ENCODE assay signal across 1 mouse cellular context in the genomic region with DNA sequence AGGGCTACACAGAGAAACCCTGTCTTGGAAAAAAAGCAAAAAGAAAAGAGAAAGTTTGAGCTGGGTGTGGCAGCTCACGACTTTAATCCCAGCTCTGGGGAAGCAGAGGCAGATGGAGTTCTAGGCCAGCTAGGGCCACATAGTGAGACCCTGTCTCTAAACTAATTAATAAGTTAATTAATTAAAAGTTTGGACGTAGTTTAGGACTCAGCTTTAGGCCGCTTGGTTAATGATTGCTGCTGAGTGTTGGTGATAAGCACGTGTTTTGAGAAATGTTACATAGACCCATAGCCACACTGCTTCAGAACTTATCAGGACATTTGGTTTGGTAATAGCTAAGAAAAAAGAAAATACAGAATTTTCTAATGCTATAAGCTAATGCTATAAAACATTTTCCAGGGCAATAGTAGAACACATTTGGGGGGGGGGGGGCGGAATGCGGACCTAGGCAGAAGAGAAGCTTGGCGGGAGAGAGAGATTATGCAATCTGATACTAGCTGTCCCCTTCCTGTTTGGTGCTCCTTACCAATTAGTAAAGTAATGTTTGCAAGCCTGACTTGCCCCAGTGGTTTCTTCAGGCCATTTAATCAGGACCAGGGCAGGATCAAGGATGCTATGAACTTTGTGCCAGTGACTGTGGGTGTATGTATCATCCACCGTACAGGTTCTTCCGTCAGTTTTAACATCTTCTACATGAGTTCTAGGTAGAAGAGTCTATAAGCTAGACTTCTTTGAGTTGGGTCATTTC.
TF ChIP-seq lines count a peak whose summit lies in the region.

No protein-coding gene starts in this region.

TF ChIP-seq in MEL, 35 proteins besides CTCF, POLR2A, EP300 and RAD21:
- no peak for TF ChIP-seq ZC3H11A (IDR thresholded peaks at IDR 0.05; ENCODE audit: low read depth, low read length)
- 0 out of 2 replicates have a peak, but pooled peaks have one; percentile 31 for TF ChIP-seq MXI1 (IDR thresholded peaks at IDR 0.05; ENCODE audit: low read depth, low read length)
- no peak for TF ChIP-seq ZNF384 (IDR thresholded peaks at IDR 0.05; ENCODE audit: low read depth, low read length)
- TF ChIP-seq E2F4 (IDR thresholded peaks at IDR 0.05; ENCODE audit: borderline replicate concordance, low read depth, low read length) = no peak
- no peak for TF ChIP-seq POLR2AphosphoS5 (IDR thresholded peaks at IDR 0.05; ENCODE audit: borderline replicate concordance, low read depth, low read length)
TF ChIP-seq in MEL: peak in this region for 1.
